Mouse (Mus musculus) liver, embryonic 14.5 days (tissue): ENCODE data around the gene Hist1h2af. TPM values are rescaled to one million over a fixed set of nuclear protein-coding genes. Genes with fewer than 3 reads are reported as not detected.
"Not testable (repeated sequence)": the region's sequence is repeated elsewhere in the genome, so short reads cannot be mapped to it uniquely, and the experiment has no call there.

Experiments used
- ATAC-seq: fragments of 200-750 bp; cut with Nextera tagmentation; 2 replicates; pipeline ENCODE4 v1.8.0; 2017; ENCODE audit warnings: moderate number of reproducible peaks, mild to moderate bottlenecking, moderate library complexity; ENCODE audit not compliant: insufficient read depth
- DNase-seq, 3 experiments: peaks; one replicate each; pipeline ENCODE4 v3.0.0-alpha.2; 2012 to 2013; ENCODE audit warnings: low read depth in 3 of 3, low spot score in 3 of 3
- H3K27ac ChIP-seq: fragments of 300-500 bp; sonication (generic); 2 replicates; pipeline ENCODE4 v1.5.1; 2014; ENCODE audit warnings: moderate library complexity, mild to moderate bottlenecking, control low read depth, inconsistent platforms
- H3K27me3 ChIP-seq: fragments of 300-500 bp; sonication (generic); 2 replicates; pipeline ENCODE4 v1.6.1; 2014; ENCODE audit warnings: mild to moderate bottlenecking, low read length, moderate library complexity; ENCODE audit not compliant: control insufficient read depth, insufficient read depth
- H3K36me3 ChIP-seq: fragments of 300-500 bp; sonication (generic); replicated peaks from 2 replicates; pipeline ENCODE4 v1.6.1; 2014; ENCODE audit warnings: low read depth; ENCODE audit not compliant: control insufficient read depth, insufficient read depth
- H3K4me1 ChIP-seq, 2 experiments: fragments of 200-500 bp in 1 of 2; fragments of 300-500 bp in 1 of 2; sonication (generic) in 1 of 2; replicated peaks; 2 replicates each; pipeline ENCODE4 v1.6.1; 2012 to 2014; ENCODE audit warnings: antibody characterized with exemption in 1 of 2, inconsistent platforms in 1 of 2, low read length in 1 of 2; ENCODE audit not compliant: control insufficient read depth in 2 of 2, insufficient read depth in 2 of 2
- H3K4me2 ChIP-seq: fragments of 300-500 bp; sonication (generic); 2 replicates; pipeline ENCODE4 v1.6.1; 2014; ENCODE audit warnings: low read depth, mild to moderate bottlenecking, control low read depth, moderate library complexity
- H3K4me3 ChIP-seq, 2 experiments: fragments of 200-500 bp in 1 of 2; fragments of 300-500 bp in 1 of 2; sonication (generic) in 1 of 2; 2 replicates each; pipeline ENCODE4 v1.5.1; 2012 to 2014; ENCODE audit warnings: low read depth in 2 of 2, low read length in 2 of 2, mild to moderate bottlenecking in 2 of 2, control low read depth in 1 of 2, inconsistent platforms in 1 of 2, moderate library complexity in 1 of 2; ENCODE audit not compliant: insufficient read depth in 1 of 2
- H3K9ac ChIP-seq: fragments of 300-500 bp; sonication (generic); replicated peaks from 2 replicates; pipeline ENCODE4 v1.6.1; 2014; ENCODE audit warnings: mild to moderate bottlenecking, control low read depth, moderate library complexity
- H3K9me3 ChIP-seq: fragments of 300-500 bp; sonication (generic); 2 replicates; pipeline ENCODE4 v1.6.1; 2016; ENCODE audit warnings: low read length, mixed read lengths; ENCODE audit not compliant: control insufficient read depth
- CTCF ChIP-seq: IDR thresholded peaks from 2 replicates; pipeline ENCODE4 v1.5.1; 2016; ENCODE audit warnings: antibody characterized with exemption, low read depth, control low read depth
- EP300 ChIP-seq: IDR thresholded peaks from 2 replicates; pipeline ENCODE4 v1.6.1; 2016; ENCODE audit warnings: antibody characterized with exemption, low read depth
- WGBS: fragments of 180-500 bp; shearing (Covaris S2); extraction: QIAGEN DNeasy Blood & Tissue Kit; methylation state at CpG from one replicate; pipeline ENCODE4 v1.1.7; 2014; ENCODE audit not compliant: insufficient replicate concordance; 5-methylcytosine and 5-hydroxymethylcytosine counted together
- polyA plus RNA-seq, 2 experiments: library from polyadenylated mRNA; depleted of rRNA in 1 of 2; stranded (reverse) in 1 of 2; unstranded in 1 of 2; fragments of >200 nt; fragmentation: Nextera tagmentation in 1 of 2; extraction: Ambion mirVana in 1 of 2; gene quantifications; 2 replicates each; pipeline versions ENCODE4 v1.2.1 to v1.2.3; 2012 to 2014

Gene Hist1h2af
- polyA plus RNA-seq, 2 experiments = 14.2 to 375 TPM

GRCm38 (mm10) chr13:23571504-23572217, 38.0 kb downstream of the Hist1h2af start:
- Histone ChIP-seq H3K4me1 (peaks cover 10 to 16% of the 10 kb centered on the region in 2 experiments), H3K27ac (peak overlapping the region; percentile 98), H3K9ac (peak overlapping the region; percentile 99), H3K4me3 (peak overlapping the region; percentile 65 to 81), H3K4me2 (peak overlapping the region; percentile 79)
- peak; percentile 56 for TF ChIP-seq EP300
- H3K27me3 ChIP-seq, H3K36me3 ChIP-seq, H3K9me3 ChIP-seq: not testable (repeated sequence)
- ATAC-seq (peak; percentile 2), DNase-seq (peak in 1 of 3 experiments; percentile 62)
- 0% methylated on average over 9 of the region's 34 CpGs for WGBS

- Histone ChIP-seq H3K4me1 (peaks cover 16 to 20% of the 10 kb centered on the region in 2 experiments), H3K9ac (peak overlapping the region; percentile 99), H3K27ac (peak overlapping the region; percentile 98), H3K36me3 (no peaks in the 10 kb centered on the region), H3K9me3 (no peaks in the 10 kb centered on the region), H3K4me3 (peak overlapping the region; percentile 65 to 81; a peak in 3 of 4 replicates), H3K4me2 (peak overlapping the region; percentile 79), H3K27me3 (no peaks in the 10 kb centered on the region)
- DNase-seq (peak in 1 of 3 experiments; percentile 66), ATAC-seq (no peak)
- TF ChIP-seq CTCF = no peak
- 25% methylated on average over 2 of the region's 2 CpGs for WGBS
Observed at GRCm38 (mm10) chr13:23572218-23573033, 38.7 kb downstream of the Hist1h2af start.

- not testable (repeated sequence) for DNase-seq
- peak overlapping the region; percentile 98 for H3K27ac ChIP-seq
Observed at GRCm38 (mm10) chr13:23573034-23573897, 39.6 kb downstream of the Hist1h2af start.

GRCm38 (mm10) chr13:23573898-23574524, 40.3 kb downstream of the Hist1h2af start, which contains the start of the genes Hist1h2bf and Hist1h2ad:
Gene Hist1h2bf (minus strand): TSS chr13:23574196.
Gene Hist1h2ad (plus strand): TSS chr13:23574381.
- H3K9me3 ChIP-seq, H3K36me3 ChIP-seq, H3K27me3 ChIP-seq: not testable (repeated sequence)
- peaks cover 18 to 19% of the 10 kb centered on the region in 2 experiments for H3K4me1 ChIP-seq
- H3K4me3 ChIP-seq = peak within 1 kb of the TSS; percentile 69 to 81
- peak within 1 kb of the TSS; percentile 96 for H3K4me2 ChIP-seq
- under 1% methylated on average over 31 of the region's 42 CpGs for WGBS
- DNase-seq = peak; percentile 99 to 100 (median 99)
- peak; percentile 75 for ATAC-seq
- peak within 1 kb of the TSS; percentile 98 for H3K27ac ChIP-seq
- peak; percentile 71; the same call in 1 of the 2 replicates for TF ChIP-seq EP300
- peak within 1 kb of the TSS; percentile 99 for H3K9ac ChIP-seq

More at GRCm38 (mm10) chr13:23573034-23573897, 39.6 kb downstream of the Hist1h2af start:
- not testable (repeated sequence) for H3K9me3 ChIP-seq, ATAC-seq, H3K36me3 ChIP-seq, H3K27me3 ChIP-seq
- H3K4me1 ChIP-seq = peaks cover 16 to 19% of the 10 kb centered on the region in 2 experiments
- WGBS = 4% methylated on average over 18 of the region's 20 CpGs
- H3K9ac ChIP-seq = peak overlapping the region; percentile 99
- H3K4me2 ChIP-seq = peak overlapping the region; percentile 79
- peak overlapping the region; percentile 65 to 81 for H3K4me3 ChIP-seq

GRCm38 (mm10) chr13:23574546-23575170, 41.0 kb downstream of the Hist1h2af start:
- ATAC-seq, H3K27me3 ChIP-seq, H3K36me3 ChIP-seq, DNase-seq, H3K9me3 ChIP-seq: not testable (repeated sequence)
- 0% methylated on average over 5 of the region's 39 CpGs for WGBS
- Histone ChIP-seq H3K27ac (peak overlapping the region; percentile 98), H3K4me1 (peaks cover 15 to 17% of the 10 kb centered on the region in 2 experiments), H3K4me3 (peak overlapping the region; percentile 43 to 69), H3K4me2 (peak overlapping the region; percentile 96), H3K9ac (peak overlapping the region; percentile 85)
